Mouse (Mus musculus): ENCODE measurements at regions not wholly inside any gene's neighbourhood (a gene's known extent, or its start where the extent isn't known, plus 50 kb on each side); places are given as distances from the start of the nearest gene placed in this dataset.

DNA sequence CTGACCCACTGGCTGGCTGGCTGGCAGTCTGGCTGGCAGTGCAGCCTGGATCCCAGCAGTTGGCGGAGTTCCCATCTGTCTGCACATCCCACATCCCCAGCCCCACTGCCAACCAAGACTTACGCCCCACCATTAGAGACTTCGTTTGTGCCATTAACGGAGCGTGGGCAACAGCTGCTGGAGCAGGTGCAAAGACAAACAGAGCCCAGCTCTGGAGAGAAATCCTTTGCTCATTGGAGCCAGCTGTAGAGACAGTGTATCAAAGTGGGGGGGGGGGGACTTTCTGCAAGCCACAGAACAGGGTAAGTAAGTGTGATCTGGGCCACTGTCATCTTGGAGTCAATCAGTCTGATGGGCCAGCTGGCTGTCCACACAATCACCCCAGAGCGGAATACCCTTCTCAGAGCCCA lies 52.3 kb downstream of the Rplp1 start:
- Histone ChIP-seq H3K9me3 (ENCODE audit: low read length) (no peaks in the 10 kb centered on the region), H3K4me1 (ENCODE audit: insufficient read depth, low read length) (peaks cover 9% of the 10 kb centered on the region), H3K4me3 (ENCODE audit: low read length) (no peak overlapping the region), H3K36me3 (ENCODE audit: insufficient read depth, low read length) (no peaks in the 10 kb centered on the region), H3K4me2 (replicated peaks; ENCODE audit: low read depth, low read length) (no peak overlapping the region), H3K27ac (ENCODE audit: low read length) (no peak overlapping the region), H3K27me3 (ENCODE audit: insufficient read depth, low read length) (0 out of 2 replicates have a peak, but pooled peaks cover 3% of the 10 kb centered on the region), H3K9ac (replicated peaks; ENCODE audit: low read length) (no peak overlapping the region)
- ATAC-seq (ENCODE audit: low FRiP score, low TSS enrichment): no peak
- WGBS: 94% methylated on average over 6 of the region's 6 CpGs

DNA sequence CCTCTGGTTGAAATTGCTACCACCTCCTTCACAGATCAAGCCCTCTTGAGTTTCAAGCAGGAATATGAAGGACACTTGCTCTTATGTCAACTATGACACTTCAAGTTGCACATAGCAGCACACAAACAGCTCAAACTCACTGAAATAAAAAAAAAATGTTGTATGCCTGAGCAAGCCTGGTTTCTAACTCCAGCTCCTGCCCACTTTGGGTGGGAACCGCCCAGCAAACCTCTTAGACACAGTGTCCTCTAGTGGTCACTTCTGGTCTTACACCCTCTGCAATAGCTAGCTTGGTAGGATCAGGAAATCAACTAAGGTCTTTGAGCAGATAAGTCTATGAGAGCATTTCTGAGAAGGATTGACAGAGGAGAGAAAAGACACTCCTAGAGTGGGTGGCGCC lies 54.2 kb downstream of the Rplp1 start:
- no peak for ATAC-seq (ENCODE audit: low FRiP score, low TSS enrichment)
- Histone ChIP-seq H3K36me3 (ENCODE audit: insufficient read depth, low read length) (no peaks in the 10 kb centered on the region), H3K27me3 (ENCODE audit: insufficient read depth, low read length) (peaks cover 6% of the 10 kb centered on the region; the same call in 1 of the 2 replicates), H3K9ac (replicated peaks; ENCODE audit: low read length) (no peak overlapping the region), H3K4me2 (replicated peaks; ENCODE audit: low read depth, low read length) (no peak overlapping the region), H3K4me3 (ENCODE audit: low read length) (no peak overlapping the region), H3K9me3 (ENCODE audit: low read length) (no peaks in the 10 kb centered on the region), H3K4me1 (ENCODE audit: insufficient read depth, low read length) (peaks cover 13% of the 10 kb centered on the region), H3K27ac (ENCODE audit: low read length) (no peak overlapping the region)
- 31% methylated on average over 2 of the region's 2 CpGs for WGBS

DNA sequence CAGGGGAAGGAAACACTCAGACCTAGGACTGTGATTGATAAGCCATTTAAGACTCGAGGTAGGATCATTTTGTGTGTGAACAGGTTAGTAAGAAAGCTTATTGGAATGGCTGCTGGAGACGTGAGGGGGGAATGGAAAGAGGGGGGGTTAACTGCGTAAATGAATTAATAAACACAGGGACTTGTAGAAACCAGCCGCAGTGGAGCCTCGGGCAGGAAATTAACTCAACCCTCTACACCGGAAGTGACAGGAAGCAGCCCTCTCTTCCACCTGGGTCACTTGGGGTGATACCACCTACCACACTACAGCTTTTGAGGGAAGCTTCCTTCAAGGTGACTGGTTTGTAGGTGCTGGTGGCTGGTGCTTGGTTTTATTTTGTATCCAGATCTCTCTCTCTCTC lies 54.9 kb downstream of the Rplp1 start:
- no peaks in the 10 kb centered on the region for H3K9me3 ChIP-seq (ENCODE audit: low read length)
- H3K4me2 ChIP-seq (replicated peaks; ENCODE audit: low read depth, low read length): peak overlapping the region; percentile 16; the same call in 1 of the 2 replicates
- H3K36me3 ChIP-seq (ENCODE audit: insufficient read depth, low read length): no peaks in the 10 kb centered on the region
- no peak overlapping the region for H3K27ac ChIP-seq (ENCODE audit: low read length)
- ATAC-seq (ENCODE audit: low FRiP score, low TSS enrichment): no peak
- H3K4me3 ChIP-seq (ENCODE audit: low read length): no peak overlapping the region
- H3K9ac ChIP-seq (replicated peaks; ENCODE audit: low read length): 0 out of 2 replicates have a peak overlapping the region, but pooled peaks have one; percentile 25
- H3K4me1 ChIP-seq (ENCODE audit: insufficient read depth, low read length): peaks cover 13% of the 10 kb centered on the region
- H3K27me3 ChIP-seq (ENCODE audit: insufficient read depth, low read length): peaks cover 6% of the 10 kb centered on the region; the same call in 1 of the 2 replicates
- WGBS: 20% methylated on average over 6 of the region's 6 CpGs

DNA sequence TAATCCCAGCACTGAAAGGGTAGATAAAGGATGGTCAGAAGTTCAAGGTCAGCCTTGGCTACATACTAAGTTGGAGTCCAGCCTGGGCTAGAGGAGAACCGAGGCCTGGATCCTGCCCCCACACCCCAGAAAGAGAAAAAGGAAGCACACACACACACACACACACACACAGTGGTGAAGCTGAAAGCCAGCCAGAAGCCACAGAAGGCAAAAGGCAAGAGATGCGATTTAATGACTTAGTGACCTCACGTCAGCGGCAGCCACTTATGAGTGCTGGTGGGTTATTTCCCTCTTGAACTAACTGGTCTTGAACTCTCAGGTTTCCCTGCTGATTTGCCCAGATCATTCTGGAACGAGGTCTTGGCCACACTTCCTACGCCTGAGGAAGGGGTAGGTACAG lies 56.5 kb downstream of the Rplp1 start:
- H3K9me3 ChIP-seq (ENCODE audit: low read length): no peaks in the 10 kb centered on the region
- H3K4me3 ChIP-seq (ENCODE audit: low read length): no peak overlapping the region
- no peak overlapping the region for H3K9ac ChIP-seq (replicated peaks; ENCODE audit: low read length)
- H3K4me1 ChIP-seq (ENCODE audit: insufficient read depth, low read length): peaks cover 13% of the 10 kb centered on the region
- no peak for ATAC-seq (ENCODE audit: low FRiP score, low TSS enrichment)
- H3K4me2 ChIP-seq (replicated peaks; ENCODE audit: low read depth, low read length): no peak overlapping the region
- H3K27ac ChIP-seq (ENCODE audit: low read length): no peak overlapping the region
- 68% methylated on average over 6 of the region's 6 CpGs for WGBS
- H3K36me3 ChIP-seq (ENCODE audit: insufficient read depth, low read length): no peaks in the 10 kb centered on the region
- peaks cover 6% of the 10 kb centered on the region; the same call in 1 of the 2 replicates for H3K27me3 ChIP-seq (ENCODE audit: insufficient read depth, low read length)

DNA sequence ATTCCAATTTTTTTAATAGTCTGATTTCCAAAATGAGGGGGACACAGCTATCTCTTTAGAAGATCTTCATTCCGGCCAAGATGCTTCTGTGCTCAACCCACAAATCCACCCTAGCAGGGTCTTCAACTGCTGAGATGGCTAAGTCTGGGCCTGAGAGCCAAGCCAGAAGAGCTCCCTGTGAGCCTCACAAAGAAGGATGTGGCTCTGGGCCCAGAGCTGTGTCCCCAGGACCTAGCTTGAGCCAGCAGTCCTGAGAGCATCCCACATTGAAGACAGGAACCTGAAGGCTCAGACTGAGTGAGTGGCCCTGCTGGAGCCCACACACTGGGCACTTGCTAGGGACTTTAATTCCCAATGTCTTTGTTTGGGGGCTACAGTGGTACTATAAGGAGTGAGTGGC lies 57.7 kb downstream of the Rplp1 start:
- Histone ChIP-seq H3K27me3 (ENCODE audit: insufficient read depth, low read length) (peaks cover 6% of the 10 kb centered on the region; the same call in 1 of the 2 replicates), H3K4me1 (ENCODE audit: insufficient read depth, low read length) (peaks cover 13% of the 10 kb centered on the region), H3K36me3 (ENCODE audit: insufficient read depth, low read length) (no peaks in the 10 kb centered on the region), H3K27ac (ENCODE audit: low read length) (no peak overlapping the region), H3K9me3 (ENCODE audit: low read length) (no peaks in the 10 kb centered on the region), H3K4me3 (ENCODE audit: low read length) (no peak overlapping the region), H3K4me2 (replicated peaks; ENCODE audit: low read depth, low read length) (no peak overlapping the region), H3K9ac (replicated peaks; ENCODE audit: low read length) (no peak overlapping the region)
- no peak for ATAC-seq (ENCODE audit: low FRiP score, low TSS enrichment)
- WGBS: 85% methylated on average over 1 of the region's 1 CpGs

DNA sequence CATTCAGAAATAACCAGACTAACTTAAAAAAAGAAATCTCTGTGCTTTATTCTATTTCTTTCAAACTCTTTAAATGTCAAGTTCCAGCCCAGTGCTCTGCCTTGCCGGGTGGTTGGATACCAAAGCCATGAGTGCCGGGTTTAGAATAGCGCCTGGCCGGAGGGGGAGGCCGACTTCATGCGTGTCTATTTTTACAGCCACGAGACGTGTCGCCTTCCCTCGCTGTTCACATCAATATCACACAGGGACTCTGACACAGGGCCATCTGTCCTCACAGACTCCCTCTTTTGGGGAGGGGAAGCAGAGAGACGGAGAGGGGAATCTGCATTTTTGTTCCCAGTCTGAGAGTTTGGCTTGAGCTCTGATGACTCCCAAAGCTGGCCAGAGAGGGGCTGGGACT lies 58.7 kb downstream of the Rplp1 start:
- Histone ChIP-seq H3K4me3 (ENCODE audit: low read length) (no peak overlapping the region), H3K9me3 (ENCODE audit: low read length) (no peaks in the 10 kb centered on the region), H3K36me3 (ENCODE audit: insufficient read depth, low read length) (no peaks in the 10 kb centered on the region), H3K4me2 (replicated peaks; ENCODE audit: low read depth, low read length) (no peak overlapping the region), H3K9ac (replicated peaks; ENCODE audit: low read length) (no peak overlapping the region), H3K4me1 (ENCODE audit: insufficient read depth, low read length) (peaks cover 13% of the 10 kb centered on the region), H3K27ac (ENCODE audit: low read length) (no peak overlapping the region), H3K27me3 (ENCODE audit: insufficient read depth, low read length) (peaks cover 6% of the 10 kb centered on the region; the same call in 1 of the 2 replicates)
- no peak for ATAC-seq (ENCODE audit: low FRiP score, low TSS enrichment)
- 33% methylated on average over 11 of the region's 11 CpGs for WGBS

DNA sequence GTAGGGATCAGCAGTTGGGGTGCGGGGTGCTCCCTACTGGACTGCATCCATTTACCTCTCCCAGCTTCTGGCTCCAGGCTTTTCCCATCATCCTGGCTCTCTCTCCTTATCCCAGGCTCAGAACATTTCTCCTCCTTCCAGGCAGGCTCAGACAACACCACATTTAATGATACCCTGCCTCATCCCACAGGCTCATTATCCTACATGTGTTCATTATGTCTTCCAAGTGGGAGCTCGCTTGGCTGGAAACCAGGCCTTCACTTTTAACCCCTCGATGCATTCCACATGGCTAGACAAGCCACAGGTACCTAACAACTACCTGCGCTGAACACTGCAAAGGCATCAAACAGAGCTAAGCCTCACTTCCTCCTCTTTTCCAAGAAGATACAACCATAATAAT lies 60.5 kb downstream of the Rplp1 start:
- H3K27me3 ChIP-seq (ENCODE audit: insufficient read depth, low read length): peaks cover 6% of the 10 kb centered on the region; the same call in 1 of the 2 replicates
- H3K27ac ChIP-seq (ENCODE audit: low read length): no peak overlapping the region
- H3K4me2 ChIP-seq (replicated peaks; ENCODE audit: low read depth, low read length): no peak overlapping the region
- H3K36me3 ChIP-seq (ENCODE audit: insufficient read depth, low read length): no peaks in the 10 kb centered on the region
- no peak overlapping the region for H3K4me3 ChIP-seq (ENCODE audit: low read length)
- no peak for ATAC-seq (ENCODE audit: low FRiP score, low TSS enrichment)
- H3K9me3 ChIP-seq (ENCODE audit: low read length): no peaks in the 10 kb centered on the region
- H3K9ac ChIP-seq (replicated peaks; ENCODE audit: low read length): no peak overlapping the region
- peaks cover 4% of the 10 kb centered on the region; the same call in 1 of the 2 replicates for H3K4me1 ChIP-seq (ENCODE audit: insufficient read depth, low read length)
- 81% methylated on average over 4 of the region's 4 CpGs for WGBS

DNA sequence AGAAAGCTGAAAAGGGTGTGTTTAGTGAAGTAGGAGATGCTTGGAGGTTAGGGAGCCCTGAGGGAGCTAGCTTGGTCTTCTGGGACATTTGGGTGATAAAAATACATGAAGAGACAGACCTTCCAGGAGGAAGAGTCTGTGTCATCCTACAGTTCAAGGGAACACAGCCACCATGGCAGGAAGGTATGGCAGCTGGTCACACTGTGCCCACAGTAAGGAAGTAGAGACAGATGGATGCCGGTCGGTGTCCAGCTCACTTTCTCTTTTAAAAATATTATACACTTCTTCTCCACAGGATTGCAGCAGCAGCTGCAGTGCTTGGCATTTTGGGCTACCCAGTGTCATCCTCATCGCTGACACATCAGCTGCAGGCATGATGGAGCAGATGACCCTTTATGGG lies 63.0 kb downstream of the Rplp1 start:
- WGBS: 93% methylated on average over 3 of the region's 3 CpGs
- Histone ChIP-seq H3K4me3 (ENCODE audit: low read length) (no peak overlapping the region), H3K27ac (ENCODE audit: low read length) (no peak overlapping the region), H3K4me2 (replicated peaks; ENCODE audit: low read depth, low read length) (no peak overlapping the region), H3K9me3 (ENCODE audit: low read length) (no peaks in the 10 kb centered on the region), H3K36me3 (ENCODE audit: insufficient read depth, low read length) (no peaks in the 10 kb centered on the region), H3K4me1 (ENCODE audit: insufficient read depth, low read length) (peaks cover 4% of the 10 kb centered on the region; the same call in 1 of the 2 replicates), H3K27me3 (ENCODE audit: insufficient read depth, low read length) (peaks cover 3% of the 10 kb centered on the region; the same call in 1 of the 2 replicates), H3K9ac (replicated peaks; ENCODE audit: low read length) (no peak overlapping the region)
- no peak for ATAC-seq (ENCODE audit: low FRiP score, low TSS enrichment)

DNA sequence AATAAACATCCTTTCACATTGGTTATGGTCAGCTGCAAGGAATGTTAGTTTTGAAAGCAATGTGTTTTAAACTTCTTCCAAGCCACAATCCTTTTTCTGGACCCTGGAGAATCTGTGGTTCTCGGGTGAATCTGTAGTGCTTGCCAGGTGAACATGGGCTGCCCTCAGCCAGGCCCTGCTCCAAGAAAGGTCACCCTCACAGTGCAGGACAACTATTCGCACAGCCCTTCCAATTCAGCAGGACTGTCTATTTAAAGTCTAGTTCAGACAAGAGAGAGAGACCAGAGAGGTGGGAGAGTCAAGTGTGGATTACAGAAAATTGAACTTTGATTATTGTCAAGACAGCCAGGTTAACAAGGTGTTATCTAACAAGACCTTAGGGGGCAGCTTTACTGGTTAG lies 65.9 kb downstream of the Rplp1 start:
- no peaks in the 10 kb centered on the region for H3K27me3 ChIP-seq (ENCODE audit: insufficient read depth, low read length)
- H3K9ac ChIP-seq (replicated peaks; ENCODE audit: low read length): no peak overlapping the region
- no peak overlapping the region for H3K4me2 ChIP-seq (replicated peaks; ENCODE audit: low read depth, low read length)
- no peaks in the 10 kb centered on the region for H3K4me1 ChIP-seq (ENCODE audit: insufficient read depth, low read length)
- ATAC-seq (ENCODE audit: low FRiP score, low TSS enrichment): no peak
- no peaks in the 10 kb centered on the region for H3K36me3 ChIP-seq (ENCODE audit: insufficient read depth, low read length)
- WGBS: 77% methylated on average over 2 of the region's 2 CpGs
- no peak overlapping the region for H3K27ac ChIP-seq (ENCODE audit: low read length)
- no peak overlapping the region for H3K4me3 ChIP-seq (ENCODE audit: low read length)
- H3K9me3 ChIP-seq (ENCODE audit: low read length): no peaks in the 10 kb centered on the region

DNA sequence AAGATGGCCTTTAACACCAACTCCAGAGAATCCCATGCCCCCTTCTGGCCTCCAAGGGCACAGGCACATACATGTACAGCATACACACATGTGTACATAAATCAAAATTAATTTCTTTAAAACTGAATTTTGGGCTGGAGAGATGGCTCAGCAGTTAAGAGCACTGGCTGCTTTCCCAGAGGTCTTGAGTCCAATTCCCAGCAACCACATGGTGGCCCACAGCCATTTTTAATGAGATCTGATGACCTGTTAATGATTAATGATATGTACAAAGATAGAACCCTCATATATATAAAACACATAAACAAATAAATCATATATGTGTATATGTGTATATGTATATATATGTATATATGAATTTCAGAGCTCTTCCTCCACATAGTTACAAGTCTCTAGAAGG lies 66.8 kb downstream of the Rplp1 start:
- no peak overlapping the region for H3K4me3 ChIP-seq (ENCODE audit: low read length)
- no peaks in the 10 kb centered on the region for H3K4me1 ChIP-seq (ENCODE audit: insufficient read depth, low read length)
- H3K9me3 ChIP-seq (ENCODE audit: low read length): no peaks in the 10 kb centered on the region
- H3K4me2 ChIP-seq (replicated peaks; ENCODE audit: low read depth, low read length): no peak overlapping the region
- ATAC-seq (ENCODE audit: low FRiP score, low TSS enrichment): no peak
- no peaks in the 10 kb centered on the region for H3K27me3 ChIP-seq (ENCODE audit: insufficient read depth, low read length)
- H3K9ac ChIP-seq (replicated peaks; ENCODE audit: low read length): no peak overlapping the region
- H3K36me3 ChIP-seq (ENCODE audit: insufficient read depth, low read length): no peaks in the 10 kb centered on the region
- no peak overlapping the region for H3K27ac ChIP-seq (ENCODE audit: low read length)
